Mouse (Mus musculus) midbrain, embryonic 16.5 days (tissue): ENCODE measurements around the gene Tmem132e. TPM values are rescaled to one million over a fixed set of nuclear protein-coding genes. Genes with fewer than 3 reads are reported as not detected.

Source experiments
- ATAC-seq: fragments of 200-750 bp; cut with Nextera tagmentation; 2 replicates; pipeline ENCODE4 v1.8.0; 2017; ENCODE audit warnings: moderate TSS enrichment
- H3K27ac ChIP-seq: fragments of 300-500 bp; sonication (generic); 2 replicates; pipeline ENCODE4 v1.5.1; 2014; ENCODE audit warnings: mild to moderate bottlenecking, low read length, mixed read lengths
- H3K27me3 ChIP-seq: fragments of 300-500 bp; sonication (generic); 2 replicates; pipeline ENCODE4 v1.6.1; 2014; ENCODE audit warnings: low read depth, low read length, mixed read lengths; ENCODE audit not compliant: control insufficient read depth, insufficient read depth
- H3K36me3 ChIP-seq: fragments of 300-500 bp; sonication (generic); 2 replicates; pipeline ENCODE4 v1.6.1; 2014; ENCODE audit warnings: mild to moderate bottlenecking, low read length, moderate library complexity, mixed read lengths; ENCODE audit not compliant: control insufficient read depth, insufficient read depth
- H3K4me1 ChIP-seq: fragments of 300-500 bp; sonication (generic); 2 replicates; pipeline ENCODE4 v1.6.1; 2014; ENCODE audit warnings: mild to moderate bottlenecking, low read length, mixed read lengths; ENCODE audit not compliant: control insufficient read depth, insufficient read depth
- H3K4me2 ChIP-seq: fragments of 300-500 bp; sonication (generic); 2 replicates; pipeline ENCODE4 v1.6.1; 2014; ENCODE audit warnings: mild to moderate bottlenecking, low read length, mixed read lengths
- H3K4me3 ChIP-seq: fragments of 300-500 bp; sonication (generic); 2 replicates; pipeline ENCODE4 v1.5.1; 2014; ENCODE audit warnings: low read depth, mild to moderate bottlenecking, low read length, moderate library complexity, mixed read lengths
- H3K9ac ChIP-seq: fragments of 300-500 bp; sonication (generic); 2 replicates; pipeline ENCODE4 v1.6.1; 2014; ENCODE audit warnings: low read depth, low read length, mixed read lengths
- H3K9me3 ChIP-seq: fragments of 300-500 bp; sonication (generic); replicated peaks from 2 replicates; pipeline ENCODE4 v1.6.1; 2014; ENCODE audit warnings: mild to moderate bottlenecking, low read length, mixed read lengths; ENCODE audit not compliant: control insufficient read depth, poor library complexity, severe bottlenecking
- WGBS: fragments of 180-500 bp; shearing (Covaris S2); extraction: QIAGEN DNeasy Blood & Tissue Kit; methylation state at CpG from one replicate; pipeline ENCODE4 v1.1.7; 2014; 5-methylcytosine and 5-hydroxymethylcytosine counted together
- polyA plus RNA-seq: library from polyadenylated mRNA; unstranded; fragments of >200 nt; fragmentation: Nextera tagmentation; extraction: Ambion mirVana; gene quantifications from 2 replicates; pipeline ENCODE4 v1.2.1, GENCODE M21; 2015

The Tmem132e gene
- 2.1 and 2.9 TPM in 2 replicates for polyA plus RNA-seq

- H3K4me3 ChIP-seq = peak within 1 kb of the TSS; percentile 71
- H3K27me3 ChIP-seq = peaks cover 24% of the 10 kb centered on the region
- ATAC-seq = 0 out of 2 replicates have a peak, but pooled peaks have one; percentile 15
- H3K36me3 ChIP-seq = no peaks in the 10 kb centered on the region
- H3K9me3 ChIP-seq = no peaks in the 10 kb centered on the region
- peaks cover 23% of the 10 kb centered on the region for H3K4me1 ChIP-seq
- under 1% methylated on average over 77 of the region's 88 CpGs for WGBS
- H3K27ac ChIP-seq = peak within 1 kb of the TSS; percentile 82
- H3K4me2 ChIP-seq = peak within 1 kb of the TSS; percentile 96
- peak within 1 kb of the TSS; percentile 82 for H3K9ac ChIP-seq
Observed at GRCm38 (mm10) chr11:82388371-82389313, at the start of gene Tmem132e. Tmem132e (plus strand) TSS chr11:82388900.

DNA sequence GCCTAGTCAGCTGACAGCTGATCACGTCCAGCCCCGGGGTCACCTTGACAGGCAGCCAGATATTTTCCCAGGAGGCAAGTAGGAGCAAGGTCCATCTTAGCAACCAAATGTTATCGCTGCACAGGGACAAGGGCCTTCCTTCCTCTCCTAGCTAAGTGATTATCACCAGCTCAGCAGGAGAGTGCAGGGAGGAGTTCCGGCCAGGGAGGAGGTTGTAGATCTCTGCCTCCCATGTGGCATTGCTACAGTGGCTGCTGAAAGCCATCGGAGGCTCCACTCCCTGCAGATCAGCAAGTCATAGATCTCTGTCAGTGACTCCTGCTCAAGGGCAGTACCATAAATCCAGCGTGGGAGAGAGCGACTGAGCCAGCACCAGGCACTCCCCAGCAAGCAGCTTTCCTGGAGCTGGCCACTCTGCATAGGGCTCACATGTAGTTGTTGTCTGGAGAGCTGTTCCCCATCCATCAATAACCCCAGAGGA lies 48.7 kb upstream of the Tmem132e start:
- Histone ChIP-seq H3K27me3 (no peaks in the 10 kb centered on the region), H3K4me2 (no peak overlapping the region), H3K4me3 (no peak overlapping the region), H3K27ac (no peak overlapping the region), H3K9ac (peak overlapping the region; percentile 11; the same call in 1 of the 2 replicates), H3K4me1 (no peaks in the 10 kb centered on the region), H3K9me3 (no peaks in the 10 kb centered on the region), H3K36me3 (no peaks in the 10 kb centered on the region)
- 40% methylated on average over 7 of the region's 7 CpGs for WGBS
- ATAC-seq = no peak

GRCm38 (mm10) chr11:82340416-82340815 lies 48.3 kb upstream of the Tmem132e start:
- no peak for ATAC-seq
- 56% methylated on average over 6 of the region's 6 CpGs for WGBS
- Histone ChIP-seq H3K4me3 (no peak overlapping the region), H3K9me3 (no peaks in the 10 kb centered on the region), H3K4me2 (no peak overlapping the region), H3K27me3 (no peaks in the 10 kb centered on the region), H3K36me3 (no peaks in the 10 kb centered on the region), H3K9ac (peak overlapping the region; percentile 11; the same call in 1 of the 2 replicates), H3K4me1 (no peaks in the 10 kb centered on the region), H3K27ac (no peak overlapping the region)

DNA sequence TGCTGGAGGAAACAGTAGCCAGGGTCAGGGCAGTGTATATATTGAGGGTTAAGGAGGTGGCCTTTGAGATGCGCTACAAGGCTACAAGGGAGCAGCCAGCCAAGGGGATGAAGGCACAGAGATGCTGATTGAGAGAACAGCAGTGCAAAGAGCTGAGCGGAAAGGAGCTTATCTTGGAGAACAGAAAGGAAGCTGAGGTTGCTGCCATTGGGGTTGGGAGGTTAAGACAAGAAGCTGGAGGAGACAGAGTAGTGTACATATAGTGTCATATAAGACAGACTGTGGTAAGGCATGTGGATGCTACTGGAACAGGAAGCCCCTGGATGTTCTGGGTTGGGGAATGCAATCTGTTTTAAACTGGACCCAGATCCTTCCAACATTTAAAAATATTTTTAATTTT lies 47.8 kb upstream of the Tmem132e start:
- Histone ChIP-seq H3K9me3 (no peaks in the 10 kb centered on the region), H3K4me1 (no peaks in the 10 kb centered on the region), H3K36me3 (no peaks in the 10 kb centered on the region), H3K27me3 (no peaks in the 10 kb centered on the region), H3K9ac (0 out of 2 replicates have a peak overlapping the region, but pooled peaks have one; percentile 11), H3K27ac (no peak overlapping the region), H3K4me2 (no peak overlapping the region), H3K4me3 (no peak overlapping the region)
- no peak for ATAC-seq
- 62% methylated on average over 2 of the region's 2 CpGs for whole genome bisulfite sequencing

DNA sequence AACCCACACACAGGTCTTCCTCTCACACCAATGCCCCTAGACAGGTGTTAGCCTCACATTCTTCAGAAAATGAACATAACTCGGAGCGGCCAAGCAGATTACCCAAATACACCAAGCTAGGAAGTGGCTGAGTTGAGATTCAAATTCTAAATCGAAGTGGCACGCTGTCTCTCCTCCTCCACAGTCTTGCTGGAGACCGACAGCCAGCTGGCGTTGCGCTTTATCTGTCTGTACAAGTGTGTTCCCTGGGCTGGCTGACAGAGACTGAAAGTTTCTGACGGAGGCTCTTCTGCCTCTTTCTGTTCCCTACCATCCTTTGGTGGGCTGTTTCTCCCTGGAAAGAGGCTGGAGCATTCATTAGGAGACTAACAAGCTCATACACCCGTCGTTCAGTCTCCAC lies 37.7 kb upstream of the Tmem132e start:
- no peaks in the 10 kb centered on the region for H3K4me1 ChIP-seq
- WGBS = 89% methylated on average over 10 of the region's 10 CpGs
- H3K36me3 ChIP-seq = no peaks in the 10 kb centered on the region
- no peak overlapping the region for H3K9ac ChIP-seq
- H3K27ac ChIP-seq = no peak overlapping the region
- H3K9me3 ChIP-seq = no peaks in the 10 kb centered on the region
- no peaks in the 10 kb centered on the region for H3K27me3 ChIP-seq
- H3K4me2 ChIP-seq = no peak overlapping the region
- H3K4me3 ChIP-seq = no peak overlapping the region
- no peak for ATAC-seq

DNA sequence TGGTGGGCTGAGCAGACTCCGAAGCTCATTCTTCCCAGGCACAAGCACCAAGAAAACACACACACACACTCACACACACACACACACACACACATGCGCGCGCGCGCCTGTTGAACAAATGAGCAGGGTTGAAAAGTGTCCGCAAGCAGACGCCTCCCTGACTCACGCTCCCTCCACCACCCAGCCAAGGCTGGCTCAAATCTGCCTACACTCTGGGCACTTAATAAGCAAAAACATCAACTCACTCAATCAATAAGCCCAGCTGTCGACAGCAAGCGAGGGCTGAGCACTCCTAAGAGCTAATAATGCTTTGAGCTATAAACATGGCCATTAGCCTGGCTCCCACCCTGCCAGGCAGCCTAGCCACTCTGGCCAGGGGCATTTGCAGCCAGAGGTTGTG lies 18.5 kb upstream of the Tmem132e start:
- Histone ChIP-seq H3K27ac (no peak overlapping the region), H3K36me3 (no peaks in the 10 kb centered on the region), H3K4me1 (peaks cover 2% of the 10 kb centered on the region; the same call in 1 of the 2 replicates), H3K4me3 (no peak overlapping the region), H3K27me3 (no peaks in the 10 kb centered on the region), H3K4me2 (no peak overlapping the region), H3K9me3 (no peaks in the 10 kb centered on the region), H3K9ac (no peak overlapping the region)
- no peak for ATAC-seq
- 75% methylated on average over 11 of the region's 11 CpGs for WGBS

DNA sequence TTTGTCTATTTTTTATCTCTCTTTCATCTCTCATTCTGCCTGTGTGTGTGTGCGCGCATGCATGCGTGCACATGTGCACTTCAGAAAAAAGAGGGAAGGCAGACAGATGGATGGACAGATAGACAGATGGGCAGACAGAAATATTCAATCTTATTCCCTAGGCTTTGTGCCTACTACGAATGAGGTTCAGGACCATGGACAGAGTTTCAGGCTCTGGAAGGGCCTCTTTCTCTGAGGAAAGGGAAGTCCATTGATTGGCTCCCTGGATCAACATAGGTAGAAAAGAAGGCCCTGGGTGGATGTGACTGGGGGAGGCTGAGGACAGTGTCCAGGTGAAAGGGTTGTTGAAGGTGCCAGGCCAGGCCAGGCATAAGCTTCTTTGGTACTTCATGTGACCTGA lies 17.1 kb upstream of the Tmem132e start:
- no peaks in the 10 kb centered on the region for H3K27me3 ChIP-seq
- no peak overlapping the region for H3K4me3 ChIP-seq
- H3K36me3 ChIP-seq = no peaks in the 10 kb centered on the region
- no peak overlapping the region for H3K27ac ChIP-seq
- no peak for ATAC-seq
- no peaks in the 10 kb centered on the region for H3K9me3 ChIP-seq
- H3K9ac ChIP-seq = no peak overlapping the region
- WGBS = 72% methylated on average over 4 of the region's 4 CpGs
- peaks cover 2% of the 10 kb centered on the region; the same call in 1 of the 2 replicates for H3K4me1 ChIP-seq
- H3K4me2 ChIP-seq = no peak overlapping the region

- H3K36me3 ChIP-seq = no peaks in the 10 kb centered on the region
- no peaks in the 10 kb centered on the region for H3K9me3 ChIP-seq
- WGBS = 24% methylated on average over 3 of the region's 3 CpGs
- no peak overlapping the region for H3K4me3 ChIP-seq
- H3K4me2 ChIP-seq = no peak overlapping the region
- peaks cover 9% of the 10 kb centered on the region for H3K27me3 ChIP-seq
- H3K9ac ChIP-seq = no peak overlapping the region
- H3K4me1 ChIP-seq = no peaks in the 10 kb centered on the region
- no peak overlapping the region for H3K27ac ChIP-seq
- ATAC-seq = peak; percentile 85
Observed at GRCm38 (mm10) chr11:82380606-82381202, 8.0 kb upstream of the Tmem132e start.
